Mouse (Mus musculus) ovary, postnatal 10 days (tissue): Measurements from ENCODE around the gene Syne3.

Experiments used
- DNase-seq: peaks from one replicate; pipeline ENCODE4 v3.0.0; 2022; ENCODE audit warnings: low spot score

Gene Syne3

DNA sequence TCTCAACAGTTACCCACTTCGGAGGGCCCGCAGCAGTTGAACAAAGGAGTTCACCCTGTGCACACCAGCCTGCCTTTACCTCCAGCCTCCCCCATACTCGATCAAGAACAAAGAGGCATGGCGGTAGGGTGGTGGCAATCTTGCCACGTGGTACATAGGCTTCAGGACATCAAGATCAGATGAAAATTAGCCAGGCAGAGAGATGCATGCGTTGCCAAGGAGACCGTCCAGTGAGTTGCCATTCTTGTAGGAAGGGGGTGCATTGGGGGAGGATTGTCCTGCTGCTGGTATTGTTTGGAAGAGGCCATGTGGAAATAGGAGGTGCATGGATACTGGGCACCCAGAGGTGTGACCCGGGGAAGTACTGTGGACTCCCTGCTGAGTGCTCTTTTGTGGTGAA is 87.0 kb downstream of the Syne3 start:
- no peak for DNase-seq

DNA sequence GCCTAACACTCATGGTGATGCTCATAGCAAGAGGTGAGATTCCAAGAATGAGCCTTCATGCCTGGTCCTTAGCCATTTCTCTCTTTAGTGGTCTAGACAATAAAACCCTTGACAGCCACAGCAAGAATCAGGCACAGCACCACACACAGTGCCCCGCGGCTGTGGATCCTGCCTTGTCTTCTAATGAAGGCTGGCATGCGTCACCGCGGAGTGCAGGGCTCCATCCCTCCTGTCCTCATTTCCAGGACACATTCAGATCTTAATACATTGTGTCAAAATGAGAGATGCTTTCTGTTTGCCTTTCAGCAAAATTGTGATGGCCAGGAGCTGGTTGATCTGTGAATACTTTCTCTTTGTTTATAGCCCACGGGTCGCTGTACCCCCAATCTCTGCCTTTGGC is 88.5 kb downstream of the Syne3 start:
- no peak for DNase-seq

DNA sequence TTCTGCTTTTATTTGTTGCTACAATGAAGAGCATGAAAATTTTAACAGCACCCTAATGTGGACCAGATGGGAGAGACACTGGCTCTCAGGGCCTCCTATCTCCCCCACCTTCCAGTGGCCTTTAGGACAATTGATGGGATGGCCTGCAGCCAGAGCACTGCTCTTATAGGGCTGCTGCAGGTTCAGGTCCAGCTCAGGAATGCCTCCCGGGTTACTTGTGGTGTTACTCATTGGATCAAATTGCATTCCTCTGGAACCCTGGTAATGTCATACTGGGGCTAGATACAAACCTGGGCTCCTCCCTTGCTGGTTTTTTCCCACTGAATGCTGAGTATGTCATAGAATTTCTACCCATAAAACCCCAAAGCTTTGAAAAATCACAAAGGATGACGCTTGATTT is 90.4 kb downstream of the Syne3 start:
- DNase-seq = no peak

GRCm38 (mm10) chr12:104917927-104918326 is 91.7 kb downstream of the Syne3 start:
- no peak for DNase-seq

DNA sequence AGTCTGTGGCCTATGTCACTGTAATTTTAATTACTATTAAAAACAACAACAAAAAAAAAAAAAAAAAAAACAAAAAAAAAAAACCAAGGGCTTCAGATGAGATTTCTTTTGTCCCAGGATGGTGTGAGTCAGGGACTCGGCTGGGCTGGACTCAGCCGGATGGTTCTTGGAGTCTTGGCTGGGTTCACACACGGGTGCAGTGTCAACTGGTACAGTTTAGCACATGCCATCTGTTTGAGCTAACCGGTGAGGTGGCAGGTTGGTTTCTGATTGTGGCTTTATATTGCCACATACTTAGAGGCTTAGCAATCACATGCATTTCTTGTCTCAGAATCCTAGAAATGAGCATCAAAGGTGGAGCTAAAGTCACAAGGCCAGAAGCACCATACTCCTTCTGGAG is 92.3 kb downstream of the Syne3 start:
- no peak for DNase-seq

DNA sequence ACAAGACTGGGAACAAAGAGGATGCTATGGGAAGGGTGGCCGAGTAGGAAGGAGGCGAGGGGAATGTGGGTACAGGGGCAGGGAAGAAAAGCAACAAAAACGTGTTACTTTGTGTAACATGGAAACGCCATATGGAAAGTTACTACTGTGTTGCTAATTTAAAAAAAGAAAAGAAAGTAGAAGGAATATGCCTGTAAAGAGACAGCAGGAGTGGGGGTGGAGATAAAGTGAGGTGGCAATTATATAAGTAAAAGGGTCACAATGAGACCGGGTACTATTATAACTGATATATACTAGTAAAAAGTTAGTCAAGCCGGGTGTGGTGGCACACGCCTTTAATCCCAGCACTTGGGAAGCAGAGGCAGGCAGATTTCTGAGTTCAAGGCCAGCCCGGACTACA is 92.8 kb downstream of the Syne3 start:
- DNase-seq = no peak

- DNase-seq = no peak
These were observed 93.9 kb downstream of the Syne3 start for GRCm38 (mm10) chr12:104915681-104916080.

GRCm38 (mm10) chr12:104912990-104913389 is 96.6 kb downstream of the Syne3 start:
- no peak for DNase-seq

- no peak for DNase-seq
These were observed 97.2 kb downstream of the Syne3 start for GRCm38 (mm10) chr12:104912281-104912933.

DNA sequence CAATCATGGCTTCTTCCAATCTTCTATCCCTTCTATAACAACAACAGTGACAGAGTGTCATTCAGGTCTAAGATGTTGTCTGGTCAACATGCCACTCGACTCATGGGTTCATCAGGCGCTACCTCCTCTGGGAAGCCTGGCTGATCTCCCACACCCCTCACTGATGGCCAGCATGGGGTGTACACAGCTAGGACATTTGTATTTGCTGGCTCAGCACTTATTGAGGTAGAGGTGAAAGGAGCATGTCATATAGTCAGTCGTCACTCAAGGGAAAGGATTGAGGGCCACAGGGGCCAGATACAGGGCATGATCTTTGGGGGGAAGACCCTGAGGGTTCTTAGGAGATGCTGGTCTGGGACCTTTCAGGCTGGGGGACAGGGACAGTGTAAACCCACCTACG is 99.9 kb downstream of the Syne3 start:
- DNase-seq = no peak

DNA sequence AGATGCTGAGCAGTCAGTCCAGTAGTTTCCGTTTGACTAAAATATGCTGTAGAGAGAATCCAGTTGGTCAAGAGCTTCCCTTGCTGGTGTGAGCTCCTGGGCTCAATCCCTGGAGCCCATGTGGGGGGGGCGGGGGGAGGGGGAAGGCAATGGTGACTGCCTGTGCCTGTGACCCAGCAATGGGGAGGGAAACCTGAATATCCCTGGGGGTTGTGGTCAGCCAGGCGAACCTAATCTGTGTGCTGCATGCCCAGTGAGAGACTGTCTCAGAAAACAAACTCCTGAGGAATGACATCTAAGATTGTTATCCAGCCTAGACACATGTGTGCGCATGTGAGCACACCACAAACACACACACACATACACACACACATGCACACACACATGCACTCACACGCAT is 100.6 kb downstream of the Syne3 start:
- no peak for DNase-seq

DNA sequence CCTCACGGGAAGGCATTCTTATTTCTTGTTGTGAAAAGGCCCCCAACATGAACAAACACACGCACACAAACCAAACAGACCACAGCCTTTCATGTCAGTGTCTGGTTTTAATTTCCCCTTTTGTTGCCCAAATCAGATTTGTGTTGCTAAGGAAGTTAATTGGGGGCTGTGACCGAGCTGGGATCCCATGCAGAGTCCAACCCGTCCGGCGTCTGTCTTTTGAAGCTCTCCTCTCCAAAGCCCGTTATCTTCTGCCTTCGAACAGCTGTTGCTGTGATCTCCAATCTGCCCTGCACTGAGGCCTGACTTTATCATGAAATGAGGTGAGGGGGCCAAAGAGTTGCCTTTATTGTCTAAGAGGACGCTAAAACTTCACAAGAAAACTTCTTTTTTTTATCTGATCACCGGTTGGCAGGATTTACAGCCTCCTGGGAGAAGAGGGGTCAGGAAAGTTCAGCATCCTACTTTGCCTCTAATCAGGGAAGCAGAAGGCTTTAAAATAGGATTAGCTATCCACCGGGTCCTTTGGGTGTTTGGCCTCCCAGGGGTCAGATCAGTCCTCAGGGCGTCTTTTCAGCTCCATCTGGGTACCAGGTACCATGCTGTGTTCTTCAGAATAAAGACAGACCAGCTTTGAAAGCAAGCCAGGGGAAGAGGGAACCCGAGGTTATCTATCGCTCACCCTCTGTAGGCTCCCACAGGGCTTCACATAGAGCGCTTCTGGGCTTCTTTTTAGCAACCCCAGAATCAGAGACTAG is 101.4 kb downstream of the Syne3 start:
- DNase-seq = no peak

DNA sequence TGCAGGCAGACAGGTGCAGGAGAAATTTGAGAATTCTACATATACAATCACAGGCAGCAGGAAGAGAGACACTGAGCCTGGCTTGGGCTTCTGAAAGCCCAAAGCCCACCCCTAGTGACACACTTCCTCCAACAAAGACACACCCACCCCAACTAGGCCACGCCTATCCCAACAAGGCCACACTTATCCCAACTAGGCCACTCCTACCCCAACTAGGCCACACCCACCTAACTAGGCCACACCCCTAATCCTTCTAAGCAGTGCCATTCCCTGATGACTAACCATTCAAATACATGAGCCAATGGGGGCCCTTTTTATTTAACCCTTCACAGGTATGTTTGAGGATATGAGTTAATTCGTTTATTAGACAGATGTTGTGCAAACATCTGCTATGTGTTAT is 102.5 kb downstream of the Syne3 start:
- DNase-seq = no peak

DNA sequence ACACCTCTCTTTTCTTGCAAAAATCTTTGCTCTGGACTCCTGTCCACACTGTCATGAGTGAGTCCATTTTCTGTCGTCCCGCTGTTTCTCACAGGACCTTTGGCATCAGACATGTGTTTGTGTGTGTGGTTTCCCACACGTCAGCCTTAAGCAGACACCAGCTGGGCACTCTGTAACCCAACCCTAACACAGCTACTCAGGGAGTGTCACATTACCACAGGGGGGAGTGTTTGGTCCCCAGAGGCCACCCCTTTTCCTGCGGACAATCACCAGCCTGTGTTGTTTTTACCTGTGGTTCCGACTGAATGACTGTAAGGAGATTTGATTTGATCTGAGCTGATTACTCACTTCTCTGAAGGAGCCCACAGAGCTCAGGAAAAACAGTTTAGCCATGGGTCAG is 105.5 kb downstream of the Syne3 start:
- no peak for DNase-seq

DNA sequence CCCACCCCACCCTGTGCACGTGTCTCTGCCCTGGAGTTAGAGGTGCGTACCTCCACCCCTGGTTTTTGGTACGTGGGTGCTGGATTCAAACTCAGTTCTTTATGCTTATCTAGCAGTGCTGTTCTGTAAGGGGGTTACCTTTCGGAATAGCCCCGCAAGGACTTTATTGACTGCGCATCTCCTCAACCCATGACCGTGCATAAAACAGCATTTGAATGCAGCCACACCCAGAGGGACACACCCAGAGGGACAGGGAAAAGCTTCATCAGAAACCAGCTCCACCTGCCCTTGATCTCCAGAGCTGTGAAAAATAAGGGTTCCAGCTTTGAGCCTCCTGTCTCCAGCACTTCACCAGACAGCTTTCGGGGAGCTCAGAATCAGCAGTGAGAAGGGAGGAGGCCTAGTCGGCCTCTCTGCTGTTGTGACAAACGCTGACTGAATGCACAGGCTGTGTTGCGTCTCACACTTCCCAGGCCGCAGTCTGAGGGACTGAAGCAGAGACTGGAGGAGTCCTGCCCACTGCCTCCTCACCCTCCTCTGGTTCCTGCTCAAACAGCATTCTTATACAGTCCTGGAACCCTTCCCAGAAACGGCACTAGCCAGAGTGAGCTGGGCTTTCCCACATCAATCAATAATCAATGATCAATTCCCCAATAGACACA is 107.1 kb downstream of the Syne3 start:
- no peak for DNase-seq

DNA sequence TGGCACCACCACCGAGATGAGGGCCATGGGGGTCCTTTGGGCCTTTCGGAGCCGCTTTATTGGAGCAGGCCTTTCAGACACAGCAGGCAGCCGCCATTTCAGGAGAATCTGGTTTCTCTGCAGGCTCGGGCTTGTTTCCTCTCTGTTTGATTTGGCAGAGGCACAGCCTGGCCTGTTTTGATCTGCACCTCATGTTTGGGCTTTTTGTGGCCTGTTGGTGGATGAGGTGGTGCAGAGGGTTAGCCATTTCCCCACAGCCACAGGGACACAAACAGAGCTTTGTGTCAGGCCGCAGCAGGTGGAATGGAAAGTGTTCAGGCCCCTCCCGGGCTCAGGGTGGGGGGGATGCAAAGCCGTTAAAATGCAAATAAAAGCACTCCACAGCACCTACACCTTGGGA is 108.3 kb downstream of the Syne3 start:
- no peak for DNase-seq

- no peak for DNase-seq
These were observed 109.8 kb downstream of the Syne3 start for GRCm38 (mm10) chr12:104899835-104900234.

- DNase-seq = no peak
These were observed 110.4 kb downstream of the Syne3 start for GRCm38 (mm10) chr12:104899161-104899560.

- no peak for DNase-seq
These were observed 110.9 kb downstream of the Syne3 start for GRCm38 (mm10) chr12:104898718-104899117.

DNA sequence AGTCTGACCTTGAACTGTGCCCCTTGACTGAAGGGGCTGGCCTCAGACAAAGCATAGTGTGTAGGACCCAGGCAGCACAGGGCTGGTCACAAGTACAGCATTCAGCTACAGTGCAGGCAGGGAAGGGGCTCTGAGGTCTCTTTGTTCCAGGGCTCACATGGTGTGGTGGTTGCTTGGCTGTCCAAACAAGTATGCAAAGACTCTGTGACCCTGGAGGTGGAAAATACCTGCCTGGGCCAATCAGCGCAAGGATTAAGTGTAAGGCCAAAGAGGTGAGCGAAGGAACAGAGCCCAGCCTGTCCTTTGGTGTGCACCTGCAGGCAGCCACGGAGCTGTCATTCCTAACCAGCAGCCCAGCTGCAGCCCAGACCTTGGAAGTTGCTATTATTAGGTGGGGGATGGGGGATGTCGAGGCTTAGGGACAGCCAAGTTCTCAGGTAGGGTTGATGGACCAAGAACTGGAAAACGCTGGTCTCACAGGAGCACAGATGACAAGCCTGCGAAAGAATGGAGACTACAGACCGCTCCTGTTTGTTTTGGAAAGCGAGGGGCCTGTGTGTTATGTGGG is 112.5 kb downstream of the Syne3 start:
- no peak for DNase-seq

- DNase-seq = no peak
These were observed 113.0 kb downstream of the Syne3 start for GRCm38 (mm10) chr12:104896640-104897039.

GRCm38 (mm10) chr12:104892245-104892644 is 117.4 kb downstream of the Syne3 start:
- no peak for DNase-seq

GRCm38 (mm10) chr12:104890066-104890465 is 119.5 kb downstream of the Syne3 start:
- DNase-seq = no peak
